Mouse (Mus musculus): ENCODE results near the gene Fbxo7.

The Fbxo7 gene

DNA sequence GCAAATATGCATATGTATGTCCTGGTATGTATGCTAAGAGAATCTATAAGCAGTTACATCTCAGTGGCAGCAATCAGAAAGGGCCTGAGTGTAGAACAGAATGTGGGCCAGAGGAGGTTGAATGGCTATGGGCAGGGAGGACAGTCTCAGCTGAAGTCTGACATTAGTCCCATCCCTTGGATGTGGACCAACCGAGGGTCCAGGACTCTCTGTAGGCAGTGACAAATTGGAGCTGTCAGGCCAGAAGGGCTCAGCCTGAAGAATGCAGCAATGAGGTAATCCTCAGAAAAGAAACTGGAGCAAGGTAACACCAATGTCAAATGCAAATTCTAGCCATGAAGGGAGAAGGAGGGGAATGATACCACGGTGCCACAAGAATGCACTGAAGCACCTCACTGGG lies 55.5 kb downstream of the Fbxo7 start:
- DNase-seq (ENCODE audit: low spot score in 2 of 2): no peak

DNA sequence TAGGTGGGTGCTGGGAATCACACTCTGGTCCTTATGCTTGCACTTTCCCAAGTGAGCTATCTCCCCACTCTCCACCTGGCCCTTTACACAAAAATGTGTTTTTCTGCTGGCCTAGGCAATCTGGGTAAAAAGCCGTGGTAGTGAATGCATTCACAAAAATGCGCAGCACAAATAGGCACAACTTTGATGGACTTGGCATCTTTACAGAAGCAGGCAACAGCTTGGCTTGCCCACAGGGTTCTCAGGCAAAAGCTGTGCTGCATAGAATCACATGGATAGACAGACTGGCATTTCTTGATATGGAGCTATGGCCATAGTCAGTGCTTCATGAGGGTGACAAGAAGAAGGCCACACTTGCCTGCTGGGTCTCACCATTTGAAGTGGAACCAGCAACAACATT lies 57.0 kb downstream of the Fbxo7 start:
- no peak for DNase-seq (ENCODE audit: low spot score in 2 of 2)

DNA sequence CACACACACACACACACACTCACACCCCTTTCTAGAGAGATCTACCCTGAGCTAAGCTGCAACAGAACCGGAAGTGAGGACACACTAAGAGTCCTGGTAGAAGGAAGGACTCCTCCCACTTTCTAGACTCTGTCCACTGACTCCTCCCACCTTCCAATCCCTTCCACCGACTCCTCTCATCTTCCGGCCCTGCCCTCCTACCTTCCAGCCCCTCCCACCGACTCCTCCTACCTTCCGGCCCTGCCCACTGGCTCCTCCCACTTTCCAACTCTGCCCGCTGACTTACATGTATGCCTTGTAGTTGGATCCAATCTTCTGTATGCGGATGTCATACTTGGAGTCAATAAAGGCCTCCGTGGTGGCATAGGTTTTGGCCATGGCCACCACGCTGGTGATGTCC lies 58.1 kb downstream of the Fbxo7 start:
- DNase-seq (ENCODE audit: low spot score in 2 of 2): no peak

DNA sequence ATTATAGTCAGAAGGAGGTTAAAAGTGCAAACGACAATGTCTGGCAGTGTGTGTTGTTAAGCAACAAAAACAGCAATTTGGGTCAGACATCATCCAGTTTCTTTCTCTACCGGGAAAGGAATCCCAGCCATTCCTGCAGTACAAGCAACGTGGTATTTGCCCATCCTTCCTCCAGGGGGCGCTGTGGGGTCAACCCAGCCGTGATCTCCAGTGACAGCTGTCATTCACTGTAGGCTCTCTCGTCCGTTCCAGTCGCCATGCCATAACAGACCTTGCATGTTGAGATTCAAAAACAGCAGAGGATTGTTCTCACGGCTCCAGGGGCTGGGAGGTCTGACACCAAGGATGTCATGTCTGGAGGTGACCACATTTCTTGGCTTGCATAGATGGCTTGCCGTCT lies 70.1 kb downstream of the Fbxo7 start:
- DNase-seq (ENCODE audit: low spot score in 2 of 2): no peak

DNA sequence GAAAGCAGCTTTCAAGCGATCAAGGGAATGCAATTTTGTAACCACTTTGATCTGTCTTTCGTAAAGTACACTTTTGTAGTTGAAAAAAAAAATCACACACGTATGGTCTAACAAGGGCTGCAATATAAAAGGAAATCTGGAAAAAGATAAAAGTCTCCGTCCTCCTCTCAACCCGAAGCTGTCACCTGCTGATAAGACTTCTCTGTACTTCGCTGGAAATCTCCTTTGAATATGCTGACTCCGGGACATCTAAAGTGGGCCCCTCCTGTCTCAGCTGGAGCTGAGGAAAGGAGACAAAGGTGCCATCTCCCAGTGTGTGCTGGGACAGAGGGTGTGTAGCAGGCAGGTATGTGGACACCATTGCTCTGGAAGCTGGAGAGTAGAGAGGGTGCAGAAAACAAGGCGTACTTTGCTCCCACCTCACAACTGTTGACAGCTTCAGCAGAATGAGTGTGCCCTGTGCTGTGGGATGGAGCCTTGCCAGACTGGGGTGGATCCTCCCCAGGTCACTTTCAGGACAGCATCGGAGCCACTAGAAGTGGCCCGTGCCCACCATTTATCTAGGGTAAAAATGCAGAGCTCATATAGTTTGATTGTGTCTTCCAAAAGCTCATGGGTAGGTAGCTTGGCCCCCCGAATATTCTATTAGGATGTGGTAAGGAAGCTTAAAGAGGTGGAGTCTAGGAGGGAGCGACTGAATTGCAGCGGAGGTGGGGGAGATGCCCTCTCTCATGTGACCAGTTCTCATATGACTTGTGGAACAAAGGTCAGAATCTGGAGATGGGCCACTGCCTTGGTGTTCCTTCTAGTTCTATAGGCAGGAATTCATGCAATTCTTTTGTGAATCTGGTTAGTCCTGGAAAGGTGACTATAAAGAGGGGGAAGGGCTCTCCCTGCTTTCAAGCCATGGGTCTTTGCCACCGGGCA lies 71.6 kb downstream of the Fbxo7 start:
- no peak for DNase-seq (ENCODE audit: low spot score in 2 of 2)

DNA sequence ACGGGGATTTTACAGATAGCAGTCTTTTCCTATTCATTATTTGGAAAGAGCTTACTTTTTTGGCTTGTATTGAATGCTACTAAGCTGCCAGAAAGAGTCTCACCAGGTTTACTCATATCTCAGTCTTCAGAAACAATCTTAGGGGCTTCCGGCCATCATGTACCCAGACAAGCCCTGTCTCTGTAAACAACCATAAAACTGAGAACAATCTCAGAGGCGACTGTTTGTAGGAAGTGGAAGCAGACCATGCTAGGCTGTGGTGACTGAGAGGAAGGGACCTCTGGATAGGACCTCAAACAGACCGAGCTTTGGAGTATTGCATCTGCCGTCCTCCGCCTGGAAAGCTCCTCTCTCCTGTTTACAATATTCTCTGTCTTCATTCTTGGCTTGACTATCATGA lies 76.6 kb downstream of the Fbxo7 start:
- no peak for DNase-seq (ENCODE audit: low spot score in 2 of 2)

DNA sequence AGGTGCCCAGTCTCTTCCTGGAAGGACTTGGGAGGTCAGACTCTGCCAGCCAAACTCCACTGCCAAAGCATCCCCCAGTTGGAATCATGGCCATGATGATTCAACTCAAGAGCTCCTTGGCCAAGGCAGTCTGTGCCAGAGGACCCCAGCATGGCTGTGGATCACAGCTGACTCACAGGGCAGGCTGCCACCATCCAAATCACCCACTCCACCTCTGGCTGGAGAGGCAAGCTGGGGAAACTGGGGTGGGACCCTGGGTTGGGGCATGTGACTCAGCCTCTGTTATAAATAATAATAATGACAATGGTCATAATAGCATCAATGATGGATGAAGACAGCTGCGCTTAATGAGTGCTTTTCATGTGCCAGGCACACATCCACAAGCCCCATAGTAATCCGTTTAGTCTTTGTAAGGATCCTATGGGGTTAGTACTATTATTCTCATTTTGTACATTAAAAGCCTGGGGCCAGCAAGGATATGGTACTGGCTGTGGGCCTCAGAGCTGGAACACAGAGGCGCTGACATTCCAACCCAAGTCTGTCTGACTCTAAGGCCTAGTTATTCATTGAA lies 78.6 kb downstream of the Fbxo7 start:
- DNase-seq (ENCODE audit: low spot score in 2 of 2): no peak

Data from frontal cortex, postnatal 14 days (tissue).